In the genomic region with DNA sequence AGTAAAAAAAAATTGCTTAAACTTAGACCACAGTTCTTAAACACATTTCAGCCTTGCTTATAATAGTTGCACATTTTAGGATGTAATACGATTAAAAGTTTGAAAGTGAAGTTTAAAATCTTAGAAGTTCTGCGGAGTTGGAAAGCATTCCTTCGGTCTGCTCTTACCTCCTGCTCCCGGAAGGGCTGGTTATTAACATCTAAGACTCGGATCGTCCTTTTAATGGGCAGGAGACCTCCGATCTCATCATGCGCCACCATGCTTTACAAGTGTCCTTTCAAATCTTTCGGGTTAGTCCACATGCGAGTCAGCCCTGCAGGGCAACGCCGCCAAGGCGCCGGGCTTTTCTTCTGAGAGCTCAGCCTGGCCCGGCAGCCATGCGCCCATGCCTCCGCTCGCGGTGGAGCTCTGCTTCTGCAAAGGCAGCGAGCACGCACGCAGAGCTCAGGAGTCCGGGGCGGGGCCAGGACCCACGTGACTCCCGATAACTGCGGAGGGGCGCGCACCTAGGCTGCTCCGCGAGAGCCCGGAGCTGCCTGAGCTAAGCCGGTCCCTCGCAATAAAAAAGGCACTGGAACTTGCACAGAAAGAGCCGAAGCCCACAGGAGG, we compare ENCODE assay signal across 8 mouse cellular contexts. TPM values are rescaled to one million over a fixed set of nuclear protein-coding genes. Genes with fewer than 3 reads are reported as not detected.
DNase-seq lines count a peak whose midpoint lies in the region; ATAC-seq and TF ChIP-seq lines count a peak whose summit lies in the region.

No protein-coding gene starts in this region.

- H3K36me3 ChIP-seq in hindbrain, embryonic 11.5 days (ENCODE audit: control insufficient read depth, insufficient read depth, low read length), result no peaks in the 10 kb centered on the region
- no peaks in the 10 kb centered on the region for H3K36me3 ChIP-seq in lung, postnatal 0 days (ENCODE audit: insufficient read depth, low read length)

- ATAC-seq in hindbrain, embryonic 11.5 days (ENCODE audit: low FRiP score), result peak; percentile 96
- ATAC-seq in lung, postnatal 0 days, result peak; percentile 97

- H3K27me3 ChIP-seq in hindbrain, embryonic 11.5 days (ENCODE audit: control insufficient read depth, insufficient read depth, low read length), result no peaks in the 10 kb centered on the region
- H3K27me3 ChIP-seq in lung, postnatal 0 days (replicated peaks; ENCODE audit: insufficient read depth, low read length), result no peaks in the 10 kb centered on the region

- peak overlapping the region; percentile 56 for H3K9ac ChIP-seq in hindbrain, embryonic 11.5 days (ENCODE audit: low read depth, low read length)
- H3K9ac ChIP-seq in lung, postnatal 0 days (replicated peaks; ENCODE audit: low read depth), result peak overlapping the region; percentile 45

- peak; percentile 30; the same call in 1 of the 2 replicates for TF ChIP-seq CTCF in lung, postnatal 0 days (IDR thresholded peaks at IDR 0.05)

- peak overlapping the region; percentile 60 for H3K4me2 ChIP-seq in hindbrain, embryonic 11.5 days (replicated peaks; ENCODE audit: low read depth, low read length)
- peak overlapping the region; percentile 66 for H3K4me2 ChIP-seq in lung, postnatal 0 days (replicated peaks; ENCODE audit: low read depth, low read length)

- H3K4me3 ChIP-seq in hindbrain, embryonic 11.5 days (ENCODE audit: low read depth, low read length), result peak overlapping the region; percentile 39
- peak overlapping the region; percentile 59 for H3K4me3 ChIP-seq in lung, postnatal 0 days (ENCODE audit: low read depth, low read length)

- H3K4me1 ChIP-seq in hindbrain, embryonic 11.5 days (replicated peaks; ENCODE audit: control insufficient read depth, insufficient read depth, low read length), result no peaks in the 10 kb centered on the region
- peaks cover 10% of the 10 kb centered on the region; the same call in 1 of the 2 replicates for H3K4me1 ChIP-seq in lung, postnatal 0 days (ENCODE audit: insufficient read depth, low read depth, low read length)

- TF ChIP-seq EP300 in lung, postnatal 0 days (IDR thresholded peaks at IDR 0.05), result 0 out of 2 replicates have a peak, but pooled peaks have one; percentile 16

- no peaks in the 10 kb centered on the region for H3K9me3 ChIP-seq in hindbrain, embryonic 11.5 days (ENCODE audit: control insufficient read depth, low read length)
- H3K9me3 ChIP-seq in lung, postnatal 0 days (ENCODE audit: low read length), result no peaks in the 10 kb centered on the region

- no peak overlapping the region for H3K27ac ChIP-seq in hindbrain, embryonic 11.5 days (ENCODE audit: low read depth, low read length)
- peak overlapping the region; percentile 52; the same call in 1 of the 2 replicates for H3K27ac ChIP-seq in lung, postnatal 0 days (ENCODE audit: low read length)

- DNase-seq in NIH3T3 (ENCODE audit: low read depth), result peak; percentile 93
- DNase-seq in cerebellum, adult 9-11 months, result peak; percentile 84
- peak; percentile 73 to 91 for DNase-seq in frontal cortex, adult 2 months (ENCODE audit: extremely low spot score in 1 of 2, low spot score in 1 of 2)
- DNase-seq in hindbrain, embryonic 11.5 days (ENCODE audit: low spot score), result peak; percentile 87
- DNase-seq in layer of hippocampus, postnatal 10 days (ENCODE audit: low spot score in 2 of 2), result peak; percentile 67 to 76
- peak; percentile 93 for DNase-seq in lung, postnatal 0 days (ENCODE audit: low spot score)
- DNase-seq in ovary, postnatal 10 days (ENCODE audit: low spot score), result peak; percentile 88
- DNase-seq in thymus, postnatal 0 days (ENCODE audit: low spot score), result peak; percentile 92

- WGBS in hindbrain, embryonic 11.5 days, result under 1% methylated on average over 35 of the region's 35 CpGs
- under 1% methylated on average over 35 of the region's 35 CpGs for WGBS in lung, postnatal 0 days

RNA-seq across cellular contexts. Expression of a gene that starts 24.8 kb away (rescaled TPM):
- 12.4 and 18.1 TPM in 2 replicates for polyA plus RNA-seq in frontal cortex, adult 2 months (2012; rRNA removed)
- 31.4 and 33.9 TPM in 2 replicates for polyA plus RNA-seq in hindbrain, embryonic 11.5 days (2014; fragmentation: Nextera tagmentation; extraction: Ambion mirVana)
- 10 to 100 TPM; 21.4 to 24.0 TPM for total RNA-seq in layer of hippocampus, postnatal 10 days (2021)
- 83.7 and 91.5 TPM in 2 replicates for polyA plus RNA-seq in lung, postnatal 0 days (2015; fragmentation: Nextera tagmentation; extraction: Ambion mirVana)
- 41.6 and 44.1 TPM in 2 replicates for polyA plus RNA-seq in thymus, postnatal 0 days (2015; fragmentation: Nextera tagmentation; extraction: Ambion mirVana)

RNA-seq across cellular contexts. Expression of a gene that starts 24.8 kb away (rescaled TPM):
- polyA plus RNA-seq in frontal cortex, adult 2 months (2012; rRNA removed), result not detected in 2 replicates
- not detected in 2 replicates for polyA plus RNA-seq in hindbrain, embryonic 11.5 days (2014; fragmentation: Nextera tagmentation; extraction: Ambion mirVana)
- not detected for total RNA-seq in layer of hippocampus, postnatal 10 days (2021)
- polyA plus RNA-seq in lung, postnatal 0 days (2015; fragmentation: Nextera tagmentation; extraction: Ambion mirVana), result not detected in 2 replicates
- polyA plus RNA-seq in thymus, postnatal 0 days (2015; fragmentation: Nextera tagmentation; extraction: Ambion mirVana), result not detected in 2 replicates

RNA-seq across cellular contexts. Expression of a gene that starts 39.3 kb away (rescaled TPM):
- polyA plus RNA-seq in frontal cortex, adult 2 months (2012; rRNA removed), result not detected in 2 replicates
- not detected in 2 replicates for polyA plus RNA-seq in hindbrain, embryonic 11.5 days (2014; fragmentation: Nextera tagmentation; extraction: Ambion mirVana)
- total RNA-seq in layer of hippocampus, postnatal 10 days (2021), result not detected
- polyA plus RNA-seq in lung, postnatal 0 days (2015; fragmentation: Nextera tagmentation; extraction: Ambion mirVana), result not detected in 2 replicates
- polyA plus RNA-seq in thymus, postnatal 0 days (2015; fragmentation: Nextera tagmentation; extraction: Ambion mirVana), result 0.39 TPM in 1 of 2 replicates, not detected in the other

RNA-seq across cellular contexts. Expression of a gene that starts 51.9 kb away (rescaled TPM):
- not detected in 2 replicates for polyA plus RNA-seq in frontal cortex, adult 2 months (2012; rRNA removed)
- not detected in 2 replicates for polyA plus RNA-seq in hindbrain, embryonic 11.5 days (2014; fragmentation: Nextera tagmentation; extraction: Ambion mirVana)
- total RNA-seq in layer of hippocampus, postnatal 10 days (2021), result not detected
- polyA plus RNA-seq in lung, postnatal 0 days (2015; fragmentation: Nextera tagmentation; extraction: Ambion mirVana), result not detected in 2 replicates
- polyA plus RNA-seq in thymus, postnatal 0 days (2015; fragmentation: Nextera tagmentation; extraction: Ambion mirVana), result 0.09 and 0.12 TPM in 2 replicates

RNA-seq across cellular contexts. Expression of a gene that starts 55.7 kb away (rescaled TPM):
- polyA plus RNA-seq in frontal cortex, adult 2 months (2012; rRNA removed), result not detected in 2 replicates
- polyA plus RNA-seq in hindbrain, embryonic 11.5 days (2014; fragmentation: Nextera tagmentation; extraction: Ambion mirVana), result not detected in 2 replicates
- not detected for total RNA-seq in layer of hippocampus, postnatal 10 days (2021)
- polyA plus RNA-seq in lung, postnatal 0 days (2015; fragmentation: Nextera tagmentation; extraction: Ambion mirVana), result not detected in 2 replicates
- 1.4 and 1.9 TPM in 2 replicates for polyA plus RNA-seq in thymus, postnatal 0 days (2015; fragmentation: Nextera tagmentation; extraction: Ambion mirVana)
